Mouse (Mus musculus): ENCODE data around the gene 1700067P10Rik.

GRCm38 (mm10) chr17:48067729-48068128, 21.4 kb upstream of the 1700067P10Rik start:
- TF ChIP-seq CTCF (IDR thresholded peaks at IDR 0.05; ENCODE audit: control insufficient read depth, insufficient read depth, insufficient read length) (no peak), FOSL1 (IDR thresholded peaks at IDR 0.05; ENCODE audit: insufficient read depth, low read length, poor library complexity, severe bottlenecking) (no peak), MYOD1 (IDR thresholded peaks at IDR 0.05; ENCODE audit: control insufficient read depth, insufficient read length, low read depth) (no peak), MAX (IDR thresholded peaks at IDR 0.05) (no peak)
